Mouse (Mus musculus): Measurements from ENCODE around the gene Mif.
"Not testable (repeated sequence)": the region's sequence is repeated elsewhere in the genome, so short reads cannot be mapped to it uniquely, and the experiment has no call there.

Mif gene

DNA sequence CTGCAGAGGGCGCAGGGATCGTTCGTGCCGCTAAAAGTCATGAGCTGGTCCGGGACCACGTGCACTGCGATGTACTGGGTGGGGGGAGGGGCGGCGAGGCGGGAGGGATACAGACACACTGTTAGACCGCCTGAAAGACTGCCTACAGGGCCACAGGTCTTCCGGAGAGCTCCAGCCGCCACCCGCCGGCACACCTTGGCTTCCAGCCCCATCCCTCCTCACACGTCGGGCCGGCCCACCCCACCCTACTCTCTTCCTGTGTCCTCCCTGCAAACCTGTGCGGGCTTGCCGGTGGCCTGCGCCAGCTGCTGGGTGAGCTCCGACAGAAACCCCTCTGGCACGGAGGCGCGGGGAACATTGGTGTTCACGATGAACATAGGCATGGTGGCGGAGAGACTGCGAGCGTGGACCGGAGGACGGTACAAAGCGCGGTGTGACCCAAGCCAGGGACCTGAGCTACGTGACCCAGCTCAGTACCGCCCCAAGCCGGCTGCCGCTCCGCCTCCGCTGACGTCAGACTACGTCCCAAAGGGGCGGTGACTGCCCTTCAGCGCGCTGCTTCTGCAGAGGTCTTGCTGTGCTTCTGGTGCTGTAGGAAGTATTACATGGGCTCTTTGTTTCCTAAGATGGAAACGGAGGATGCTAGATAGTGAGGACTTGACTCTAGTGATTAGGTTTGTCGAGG is at the start of gene Mif:
TSS of gene Mif (minus strand) at position 455 of the 685 bp plus-strand sequence.
- peak; percentile 71 to 86 for DNase-seq (ENCODE audit: low spot score in 2 of 2)

DNA sequence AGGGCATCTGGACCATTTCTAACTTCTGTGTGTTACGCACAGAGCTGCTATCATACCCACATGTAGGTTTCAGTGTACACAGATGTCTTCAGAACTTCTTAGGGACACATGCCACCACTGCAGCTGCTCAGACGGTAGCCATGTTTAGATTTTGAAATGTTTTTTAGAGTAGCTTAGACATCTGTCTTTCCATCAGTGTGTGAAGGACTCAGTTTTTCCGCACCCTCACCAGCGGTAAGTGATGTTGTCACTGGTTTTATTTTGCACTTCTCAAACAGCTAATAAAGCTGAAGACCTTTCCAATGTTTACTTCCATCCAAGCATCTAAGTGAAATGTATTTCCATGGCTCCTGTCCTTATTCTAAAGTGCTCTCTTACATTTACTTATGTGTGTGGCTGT is 46.8 kb upstream of the Mif start:
- DNase-seq (ENCODE audit: low spot score in 2 of 2) = no peak

DNA sequence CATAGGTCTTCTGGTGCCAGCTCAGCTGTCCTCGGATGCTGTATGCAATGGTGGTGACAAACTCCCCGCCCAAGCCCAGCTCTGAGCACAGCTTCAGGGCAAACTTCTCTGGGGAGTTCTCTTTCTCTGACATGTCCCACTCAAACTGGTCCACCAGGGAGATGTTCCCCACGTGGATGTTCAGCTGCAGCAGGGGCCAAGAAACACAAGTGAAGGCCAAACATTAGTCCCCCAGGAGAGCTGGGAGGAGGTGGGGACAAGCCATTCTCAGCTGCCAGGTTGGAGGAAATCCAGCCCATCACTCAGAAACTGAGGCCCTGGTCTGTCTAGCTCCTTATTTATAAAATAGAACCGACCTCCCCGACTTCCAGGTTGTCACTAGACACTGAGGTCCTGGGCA is 44.4 kb upstream of the Mif start:
- no peak for DNase-seq (ENCODE audit: low spot score in 2 of 2)

DNA sequence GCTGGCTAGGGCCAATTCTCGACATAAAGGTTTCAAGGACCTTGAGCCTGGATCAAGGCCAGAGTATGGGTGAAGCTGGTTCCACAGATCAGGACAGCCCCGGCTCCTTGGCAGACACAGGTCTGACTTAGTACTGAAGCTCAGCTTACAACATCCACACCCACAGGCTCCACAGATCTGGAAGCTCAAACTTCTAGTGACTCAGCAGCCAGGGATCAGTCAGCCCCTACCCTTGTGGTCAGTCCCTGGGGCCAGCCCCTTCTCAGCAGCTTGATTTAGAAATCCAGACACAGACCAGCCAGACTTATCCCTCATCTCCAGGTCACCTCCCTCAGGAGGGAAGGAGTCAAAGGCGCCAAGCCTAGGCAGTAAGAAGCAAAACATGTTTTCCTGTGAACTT is 38.8 kb upstream of the Mif start:
- DNase-seq (ENCODE audit: low spot score in 2 of 2) = no peak

DNA sequence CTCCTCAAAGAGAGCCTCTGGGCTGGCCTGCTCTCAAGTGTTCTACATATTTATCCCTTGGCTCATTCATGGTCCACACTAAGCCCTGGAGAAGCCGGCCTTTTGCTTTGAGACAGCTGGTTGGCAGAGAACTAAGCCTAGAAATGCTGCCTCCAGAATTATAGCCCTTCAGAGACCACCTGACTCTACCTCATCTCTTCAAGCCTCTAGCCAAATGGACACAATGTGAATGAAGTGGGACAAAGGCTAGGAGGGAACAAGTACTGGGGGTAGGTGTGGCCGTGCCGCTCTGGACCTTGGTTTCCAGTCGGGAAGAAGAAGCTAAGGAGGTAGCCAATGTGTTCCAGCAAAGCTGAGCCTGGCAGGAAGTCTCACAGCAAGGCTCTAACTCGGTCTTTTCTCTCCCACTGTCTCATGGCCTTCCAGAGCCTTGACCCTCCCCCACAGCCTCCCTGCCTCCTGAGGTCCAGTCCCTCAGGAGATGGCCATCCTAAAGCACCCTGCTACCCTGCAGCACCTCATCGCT is 38.1 kb upstream of the Mif start:
- DNase-seq (ENCODE audit: low spot score in 2 of 2) = no peak

DNA sequence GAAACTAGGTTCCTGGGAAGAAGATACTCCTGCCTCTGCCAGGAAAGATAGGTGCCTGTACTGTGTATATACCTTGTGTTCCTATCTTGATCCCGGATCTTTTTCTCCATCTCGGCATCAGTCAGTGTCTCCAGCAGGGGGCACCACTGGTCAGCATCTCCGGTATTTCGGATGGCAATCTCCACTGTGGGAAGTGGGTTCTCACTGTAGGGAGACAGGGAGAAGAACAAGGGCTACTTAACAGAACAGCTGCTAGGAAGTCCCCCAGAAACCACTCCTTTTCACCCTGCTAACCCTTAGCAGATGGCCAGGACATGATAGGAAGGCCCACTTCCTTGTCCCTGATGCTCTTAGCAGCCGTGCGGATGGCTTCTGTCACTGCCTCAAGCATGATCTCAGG is 37.3 kb upstream of the Mif start:
- peak in 1 of 2 experiments; percentile 58 for DNase-seq (ENCODE audit: low spot score in 2 of 2)

DNA sequence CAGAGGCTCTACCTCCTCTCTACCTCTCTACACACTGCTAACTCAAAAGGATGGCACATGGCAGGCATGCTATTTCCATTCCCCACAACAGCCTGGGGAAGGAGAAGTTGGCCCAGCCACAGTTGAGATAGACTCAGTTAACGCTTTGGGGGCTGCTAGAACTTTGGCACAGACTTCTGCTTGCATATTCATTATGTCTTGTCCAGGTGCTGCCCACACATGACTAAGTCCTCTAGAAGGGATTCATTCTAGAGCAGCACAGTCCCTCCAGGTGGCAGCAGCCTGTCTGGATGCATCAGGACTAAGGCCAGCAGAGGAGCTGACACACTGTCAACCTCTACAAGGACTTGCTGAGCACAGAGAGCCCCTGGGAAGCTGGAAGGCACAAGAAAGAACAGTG is 36.2 kb upstream of the Mif start:
- DNase-seq (ENCODE audit: low spot score in 2 of 2) = no peak

DNA sequence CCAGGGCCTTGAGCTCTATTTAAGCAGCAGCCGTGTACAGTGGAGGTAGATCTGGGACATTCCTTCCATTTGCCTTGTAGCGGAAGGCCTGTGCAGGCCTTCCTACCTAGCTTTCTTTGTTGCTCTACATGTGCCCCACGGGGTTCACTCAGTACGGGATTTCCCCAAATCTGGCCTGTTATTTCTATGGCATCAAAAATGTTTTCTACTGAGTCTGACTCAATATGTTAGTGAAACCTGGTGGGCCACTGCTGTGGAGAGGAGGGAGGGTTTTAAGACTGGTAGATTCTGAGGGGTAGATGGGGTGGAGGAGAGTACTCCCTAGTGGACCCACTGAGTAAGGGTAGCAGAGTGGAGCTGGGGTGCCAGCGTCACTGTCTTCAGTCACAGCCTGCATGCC is 35.7 kb upstream of the Mif start:
- no peak for DNase-seq (ENCODE audit: low spot score in 2 of 2)

DNA sequence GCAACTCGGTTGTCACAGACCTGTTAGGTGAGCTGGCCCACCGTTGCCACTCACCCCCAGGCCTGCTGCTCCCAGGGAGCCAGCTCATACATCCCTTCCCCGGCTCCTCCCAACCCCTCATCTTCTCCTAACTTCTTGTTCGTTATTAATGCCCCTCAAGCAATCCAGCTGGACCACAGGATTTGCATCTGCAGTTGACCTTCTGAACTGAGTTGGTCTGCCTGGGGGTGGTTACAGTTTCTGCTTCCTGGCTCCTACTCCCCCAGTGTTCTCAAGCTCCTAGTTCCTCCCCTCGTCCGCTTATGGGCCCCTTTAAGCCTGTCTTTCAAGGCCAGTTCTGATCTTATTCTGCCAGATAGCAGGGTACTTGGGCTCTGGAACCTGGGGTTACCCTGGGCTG is 34.6 kb upstream of the Mif start:
- DNase-seq (ENCODE audit: low spot score in 2 of 2) = no peak

DNA sequence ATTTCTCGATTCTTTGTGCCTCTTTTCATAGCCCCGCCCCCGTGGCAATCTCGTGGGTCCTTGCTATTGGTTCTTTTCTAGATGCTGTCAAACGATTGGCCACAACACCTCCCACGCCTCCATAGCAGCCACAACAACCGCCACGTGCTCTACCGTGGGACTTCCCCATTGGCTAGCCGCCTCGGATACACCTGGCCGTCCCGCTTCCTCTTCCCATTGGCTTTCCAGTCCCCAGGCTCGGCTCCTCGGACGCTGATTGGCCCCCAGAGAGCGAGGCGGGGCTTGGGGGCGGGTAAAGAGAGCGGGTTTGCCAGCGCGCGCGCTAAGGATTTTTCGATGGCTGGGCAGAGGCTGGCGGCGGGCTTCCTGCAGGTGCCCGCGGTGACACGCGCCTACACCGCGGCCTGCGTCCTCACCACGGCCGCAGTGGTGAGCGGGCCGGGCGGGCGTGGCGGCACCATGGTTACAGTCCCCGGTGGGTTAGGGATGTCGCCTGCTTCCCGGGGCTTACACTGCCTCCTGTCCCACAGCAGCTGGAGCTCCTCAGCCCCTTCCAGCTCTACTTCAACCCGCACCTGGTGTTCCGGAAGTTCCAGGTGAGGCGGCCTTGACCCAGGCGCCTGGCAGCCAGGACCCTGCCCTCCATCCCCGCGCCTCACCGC is 33.2 kb upstream of the Mif start, which contains the start of gene Derl3:
TSS of gene Derl3 (plus strand) at position 325 of the 662 bp plus-strand sequence.
- peak; percentile 93 to 98 for DNase-seq (ENCODE audit: low spot score in 2 of 2)

DNA sequence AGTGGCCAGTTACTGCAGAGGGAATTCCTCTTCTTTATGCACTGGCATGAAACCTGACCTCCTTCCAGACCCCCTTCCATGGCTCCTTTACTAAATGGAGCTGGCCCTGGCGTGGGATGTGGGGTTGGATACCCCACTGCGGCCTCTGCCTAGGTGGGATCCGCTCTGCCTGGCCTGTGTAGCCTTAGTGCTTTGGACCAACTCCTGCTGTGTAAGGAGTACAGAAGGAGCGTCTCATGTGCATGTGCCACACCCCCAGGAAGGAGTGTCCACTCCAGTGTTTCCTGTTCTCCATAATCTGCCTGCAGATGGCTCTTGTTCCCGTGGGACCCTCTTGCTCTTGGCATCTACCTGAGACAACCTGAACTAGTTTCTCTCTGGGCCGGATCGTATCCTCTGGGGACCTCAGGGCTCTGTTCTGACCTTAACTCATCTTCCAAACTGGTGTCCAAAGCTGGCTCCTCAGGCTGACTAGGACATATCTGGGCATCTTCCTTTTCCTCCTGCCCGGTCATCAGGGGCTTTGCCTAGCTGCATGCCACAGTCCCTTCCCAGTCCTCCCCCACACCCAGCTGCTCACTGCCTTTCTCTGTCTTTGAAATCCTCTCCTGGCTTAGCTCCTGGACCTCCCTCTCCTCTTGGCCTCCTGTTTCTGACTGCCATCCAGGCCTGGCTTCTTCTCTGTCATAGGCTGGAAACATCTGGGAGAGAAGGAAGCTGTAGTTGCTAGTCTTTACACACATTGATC is 29.5 kb upstream of the Mif start:
- DNase-seq (ENCODE audit: low spot score in 2 of 2) = no peak

DNA sequence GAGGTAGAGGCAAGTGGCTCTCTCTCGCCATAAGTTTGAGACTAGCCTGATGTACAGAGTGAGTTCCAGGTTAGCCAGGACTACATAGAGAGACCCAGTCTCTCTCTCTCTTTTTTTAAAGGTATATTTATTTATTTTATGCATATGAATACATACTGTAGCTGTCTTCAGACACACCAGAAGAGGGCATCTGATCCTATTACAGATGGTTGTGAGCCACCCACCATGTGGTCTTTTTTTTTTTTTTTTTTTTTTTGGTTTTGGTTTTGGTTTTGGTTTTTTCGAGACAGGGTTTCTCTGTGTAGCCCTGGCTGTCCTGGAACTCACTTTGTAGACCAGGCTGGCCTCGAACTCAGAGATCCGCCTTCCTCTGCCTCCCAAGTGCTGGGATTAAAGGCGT is 27.5 kb upstream of the Mif start:
- not testable (repeated sequence) for DNase-seq (ENCODE audit: low spot score in 2 of 2)

DNA sequence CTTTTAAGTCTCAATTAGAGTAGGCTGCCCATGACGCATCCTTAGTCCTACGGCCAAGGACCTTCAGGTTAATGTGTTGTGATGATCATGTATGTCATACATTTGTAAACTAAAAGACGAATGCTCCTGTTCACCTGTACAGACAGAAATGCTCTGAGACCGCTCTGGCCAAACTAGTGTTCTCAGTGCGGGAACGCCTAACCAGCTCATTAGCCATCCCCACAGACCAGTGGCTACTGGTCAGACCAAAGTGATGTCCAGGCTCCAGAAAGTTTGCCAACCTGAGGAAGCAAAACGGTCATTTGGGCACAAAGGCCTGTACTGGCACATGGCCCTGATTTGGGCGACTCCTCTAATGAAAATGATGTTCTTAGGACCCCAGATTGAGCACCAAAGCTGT is 24.7 kb upstream of the Mif start:
- DNase-seq (ENCODE audit: low spot score in 2 of 2) = no peak

DNA sequence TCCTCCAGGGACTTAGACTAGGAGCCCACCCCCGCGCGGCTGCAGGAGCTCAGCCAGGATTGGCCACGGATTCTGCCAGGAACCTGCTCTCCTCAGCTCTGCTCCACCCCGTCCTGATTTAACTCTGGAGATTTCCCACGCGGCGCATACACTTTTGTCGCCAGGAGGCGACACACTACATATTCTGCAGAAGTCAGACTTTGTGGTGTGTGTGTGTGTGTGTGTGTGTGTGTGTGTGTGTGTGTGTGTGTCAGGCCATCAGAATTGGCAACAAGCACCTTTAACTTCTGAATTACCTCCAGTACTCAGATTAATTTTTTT is 23.2 kb upstream of the Mif start:
- DNase-seq (ENCODE audit: low spot score in 2 of 2) = peak; percentile 73 to 82

DNA sequence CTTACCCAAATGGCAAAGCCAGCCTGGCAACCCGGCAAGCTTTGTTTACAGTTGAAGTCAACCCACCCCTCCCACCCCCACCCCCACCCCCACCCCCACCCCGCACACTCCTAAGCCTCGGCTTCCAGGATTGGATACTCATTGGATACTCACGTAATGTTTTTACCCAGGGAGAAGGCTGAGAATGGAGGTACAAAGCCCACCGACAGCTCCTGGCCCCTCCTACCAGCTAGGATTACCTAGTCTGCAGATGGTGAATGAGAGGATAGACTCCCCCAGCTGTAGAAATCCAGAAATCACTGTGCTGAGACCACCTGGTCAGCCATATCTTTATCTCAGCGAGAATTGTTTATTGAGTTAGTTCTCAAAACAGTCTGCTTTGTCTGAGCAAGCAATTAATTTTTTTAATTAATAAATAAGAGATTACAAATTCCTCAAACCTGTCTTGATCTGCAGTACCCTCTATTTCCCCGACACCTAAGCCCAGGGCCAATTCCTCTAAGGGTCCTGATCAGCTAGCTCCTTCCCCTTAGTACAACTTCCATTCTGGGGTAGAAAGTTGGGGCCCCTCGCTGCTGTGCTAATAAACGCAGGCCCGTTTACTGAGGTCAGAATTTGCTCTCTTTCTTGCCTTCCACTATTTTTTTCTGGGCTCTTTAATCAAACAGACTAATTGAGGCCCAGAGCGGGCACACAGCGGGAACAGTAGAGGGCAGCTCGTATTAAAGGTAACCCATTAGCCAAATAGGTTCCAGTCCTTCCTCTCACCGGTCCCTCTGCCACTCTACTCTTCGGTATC is 22.6 kb upstream of the Mif start:
- DNase-seq (ENCODE audit: low spot score in 2 of 2) = no peak

DNA sequence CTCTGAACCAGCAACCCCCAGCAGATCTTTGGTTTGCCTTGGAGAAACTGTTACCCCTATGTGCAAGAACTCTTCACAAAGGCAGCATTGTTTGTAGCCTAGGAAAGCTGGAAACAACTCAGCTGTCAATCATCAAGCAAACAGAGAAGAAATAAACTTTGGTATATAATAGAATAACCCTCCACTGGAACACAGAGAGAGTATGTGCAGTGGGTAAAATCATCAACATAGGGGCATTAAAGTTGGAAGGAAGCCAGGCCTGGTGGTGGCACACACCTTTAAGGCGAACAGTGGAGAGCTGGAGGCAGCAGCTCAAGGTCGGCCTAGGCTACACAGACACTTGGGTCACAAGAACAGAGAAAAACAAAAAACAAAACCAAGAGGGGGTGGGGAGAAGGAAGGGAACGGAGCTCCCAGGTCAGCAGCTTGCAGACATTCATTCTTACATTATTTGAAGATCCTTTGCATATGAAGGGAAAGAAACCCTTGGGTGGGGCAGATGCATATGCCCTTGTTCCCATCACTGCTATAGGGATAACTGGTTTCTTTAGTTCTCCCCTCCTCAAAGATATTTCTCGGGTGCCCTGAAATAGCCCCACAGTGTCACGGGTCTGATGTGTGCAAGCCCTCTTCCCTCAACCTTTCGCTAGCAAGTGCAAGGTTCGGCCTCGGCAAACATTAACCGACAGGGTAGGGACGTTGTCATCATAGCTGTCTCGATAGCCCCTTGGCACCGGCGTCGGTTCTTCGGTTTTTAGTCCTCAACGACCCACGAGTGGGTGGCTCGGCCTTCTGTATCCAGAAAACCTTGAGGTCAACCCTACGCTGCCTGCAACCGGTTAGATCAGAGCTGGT is 21.8 kb upstream of the Mif start:
- DNase-seq (ENCODE audit: low spot score in 2 of 2) = no peak

DNA sequence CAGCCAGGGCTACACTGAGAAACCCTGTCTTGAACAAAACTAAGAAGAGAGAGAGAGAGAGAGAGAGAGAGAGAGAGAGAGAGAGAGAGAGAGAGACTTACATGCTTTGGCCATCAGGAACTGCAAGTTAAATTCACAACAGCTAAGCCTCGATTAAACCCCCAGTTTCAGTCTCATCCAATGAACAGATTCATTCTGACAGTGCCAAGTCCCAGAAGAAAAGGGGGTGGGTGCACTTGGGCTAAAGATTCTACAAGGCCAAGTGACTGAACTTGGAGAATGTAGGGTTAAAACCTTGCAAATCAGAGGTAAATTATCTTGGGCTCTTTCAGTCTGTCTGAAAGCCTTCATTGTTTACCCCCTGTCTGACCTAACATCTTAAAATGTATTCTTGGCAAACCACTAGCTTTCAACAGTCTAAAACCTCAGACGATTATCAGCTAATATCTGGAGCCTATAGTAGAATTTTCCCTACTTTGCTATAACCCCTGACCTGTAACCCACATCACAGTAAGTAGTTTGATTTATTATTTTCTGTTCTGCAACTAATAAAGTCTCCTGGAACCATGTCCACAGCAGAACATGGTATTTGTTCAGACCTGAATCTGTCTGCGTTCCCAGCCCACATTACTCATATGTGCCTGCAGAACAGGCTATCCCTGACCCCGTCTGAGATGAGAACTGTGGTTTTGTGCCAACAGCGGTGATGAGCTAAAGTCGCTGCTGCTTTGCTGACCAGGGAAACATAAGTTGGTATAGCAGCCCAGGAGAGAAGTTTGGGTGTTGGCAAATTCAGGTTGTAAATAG is 20.9 kb upstream of the Mif start:
- DNase-seq (ENCODE audit: low spot score in 2 of 2) = no peak

DNA sequence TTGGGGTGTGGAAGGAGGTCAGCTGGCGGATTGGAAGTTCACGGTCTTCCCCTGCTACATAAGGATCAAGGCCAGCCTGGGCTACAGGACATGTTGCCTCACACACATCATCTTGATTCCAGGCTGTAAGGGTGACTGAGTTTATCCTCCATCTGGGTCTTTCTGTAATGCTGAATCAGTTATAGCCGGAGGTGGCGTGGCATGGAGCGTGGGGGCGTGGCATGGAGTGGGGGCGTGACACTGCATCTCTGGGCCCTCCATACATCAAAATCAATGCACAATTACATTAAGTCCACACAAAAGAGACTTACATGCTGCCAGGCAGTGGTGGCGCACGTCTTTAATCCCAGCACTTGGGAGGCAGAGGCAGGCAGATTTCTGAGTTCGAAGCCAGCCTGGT is 20.3 kb upstream of the Mif start:
- no peak for DNase-seq (ENCODE audit: low spot score in 2 of 2)

DNA sequence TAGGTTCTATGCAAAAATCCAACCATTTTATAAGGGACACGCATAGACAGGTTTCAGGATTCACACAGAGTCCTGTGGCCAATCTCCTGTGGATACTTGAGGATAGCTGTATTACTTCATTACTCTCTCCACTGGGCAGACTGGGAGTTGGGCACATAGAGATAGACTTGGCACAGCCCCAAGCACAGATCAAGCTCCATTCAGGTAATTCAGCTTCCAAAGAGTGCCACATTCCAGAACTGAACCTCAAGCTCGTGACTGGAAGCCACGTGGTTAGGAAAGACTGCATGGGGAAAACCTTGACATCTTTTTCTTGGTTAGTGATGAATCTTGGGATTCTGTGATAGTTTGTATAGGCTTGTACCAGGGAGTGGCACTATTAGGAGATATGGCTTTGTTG is 18.8 kb upstream of the Mif start:
- DNase-seq (ENCODE audit: low spot score in 2 of 2) = no peak

DNA sequence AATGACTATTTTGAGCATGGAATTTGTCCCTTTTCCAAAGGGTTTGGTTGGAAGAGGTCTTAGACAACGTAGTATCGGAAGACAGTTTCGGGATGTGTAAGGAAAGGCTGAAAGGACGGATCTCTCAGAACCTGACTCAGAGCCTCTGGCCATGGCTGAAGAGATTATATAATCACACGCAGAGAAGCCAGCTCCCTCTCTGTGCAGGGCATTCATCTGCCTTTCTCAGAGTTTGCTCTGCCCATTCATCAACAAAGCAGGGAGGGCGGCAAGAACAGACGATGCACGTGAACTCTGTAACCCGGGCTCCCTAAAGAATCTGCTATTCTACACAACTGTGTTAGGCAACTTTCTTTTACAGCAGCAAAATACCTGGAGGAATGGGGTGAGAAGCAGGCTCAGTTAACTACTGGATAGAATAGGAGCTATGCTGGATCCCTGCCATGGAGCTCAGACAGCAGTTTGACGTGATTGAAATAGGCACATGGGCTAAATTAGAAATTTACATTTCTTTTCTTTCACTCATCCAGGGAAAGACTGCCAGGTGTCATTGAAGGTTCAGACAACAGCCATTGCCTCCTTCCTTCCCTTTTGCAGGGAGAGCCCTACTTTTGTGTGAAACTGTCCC is 13.6 kb upstream of the Mif start:
- DNase-seq (ENCODE audit: low spot score in 2 of 2) = no peak

Measured in frontal cortex, postnatal 10 days (tissue).